Mouse (Mus musculus): ENCODE data around the gene Sdr39u1.

The Sdr39u1 gene

DNA sequence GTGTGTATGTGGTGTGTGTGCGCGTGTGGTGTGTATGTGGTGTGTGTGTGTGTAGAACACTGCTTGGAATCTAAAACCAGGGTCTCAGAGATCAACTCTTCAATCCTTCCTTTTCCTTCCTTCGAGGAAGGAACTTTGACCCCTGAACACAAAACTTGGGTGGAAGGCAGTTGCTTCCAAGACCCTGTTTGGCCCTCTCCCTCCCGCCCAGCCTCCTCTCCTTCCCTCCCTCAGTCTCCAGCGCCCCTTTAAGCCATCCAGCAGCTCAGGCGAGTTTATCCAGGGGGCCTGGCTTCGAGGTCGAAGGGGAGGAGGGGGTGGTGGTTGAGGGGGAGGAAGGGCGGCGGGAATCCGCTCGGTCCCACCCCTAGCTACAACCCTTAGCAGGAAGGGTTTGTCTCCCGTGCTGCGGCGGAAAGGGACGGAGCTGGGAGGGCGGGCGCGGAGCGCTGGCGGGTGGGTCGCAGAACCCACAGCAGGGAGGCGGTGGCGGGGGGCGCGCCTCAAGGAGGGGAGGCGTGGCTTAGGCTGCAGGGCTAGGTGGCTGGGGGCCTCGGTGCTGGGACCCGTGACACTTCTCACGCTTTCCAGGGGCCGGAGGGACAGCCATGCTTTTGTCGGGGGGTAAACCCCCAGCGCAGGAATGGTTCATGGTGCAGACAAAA lies 46.3 kb downstream of the Sdr39u1 start, which contains the start of gene Nynrin:
Gene Nynrin (plus strand): TSS at position 390 of the 665 bp plus-strand sequence.
- DNase-seq: no peak

- DNase-seq: no peak
Observed at GRCm38 (mm10) chr14:55852646-55853551, 47.2 kb downstream of the Sdr39u1 start.

- DNase-seq: no peak
Observed at GRCm38 (mm10) chr14:55850885-55851284, 49.2 kb downstream of the Sdr39u1 start.
